Mouse (Mus musculus) heart, adult 11 months (tissue): ENCODE results near the gene Uqcr10.

Source experiments
- DNase-seq: peaks from one replicate; pipeline ENCODE4 v3.0.0; 2022

The Uqcr10 gene

DNA sequence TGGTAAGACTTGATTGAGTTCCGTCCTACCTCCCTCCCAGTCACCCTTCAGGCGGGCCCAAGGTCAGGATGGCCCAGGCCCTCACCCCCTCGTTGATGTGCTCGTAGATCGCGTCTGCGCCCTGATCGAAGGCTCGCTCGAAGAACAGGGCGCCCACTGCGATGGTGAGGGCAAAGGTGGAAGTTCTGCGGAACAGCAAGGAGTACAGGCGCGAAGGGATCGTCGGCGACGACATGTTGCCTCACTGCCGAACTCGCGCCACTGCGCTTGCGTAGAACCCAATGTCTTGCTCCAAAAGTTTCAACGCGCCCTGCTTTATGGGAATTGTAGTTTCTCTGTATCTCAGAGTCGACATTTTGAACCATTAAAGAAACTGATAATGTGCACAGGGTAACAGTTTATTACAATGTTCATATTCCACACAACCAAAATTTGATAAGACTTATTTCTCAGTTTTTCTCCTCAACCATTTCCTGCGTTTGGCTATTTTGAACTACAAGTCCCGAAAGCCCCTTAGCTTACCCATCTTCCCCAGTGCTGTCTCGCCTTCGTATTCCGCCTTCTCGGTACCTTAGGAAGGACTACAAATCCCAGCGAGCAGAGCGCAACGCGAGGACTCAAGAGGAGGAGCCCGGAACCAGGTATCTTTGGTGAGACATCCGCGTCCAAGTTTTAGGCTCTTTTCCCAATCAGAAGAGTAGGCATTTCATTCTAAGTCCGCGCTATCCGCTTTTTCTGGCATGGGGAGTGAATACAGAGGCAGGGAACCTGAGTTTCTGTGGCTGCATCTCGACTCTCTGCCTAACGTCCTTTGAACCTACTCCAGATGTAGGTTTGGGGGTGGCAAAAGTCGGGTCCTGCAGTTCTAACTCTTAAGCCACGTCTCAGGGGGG lies at the start of gene Uqcr10, which contains the start of gene Zmat5:
Uqcr10 (minus strand) TSS at position 271 of the 893 bp plus-strand sequence.
Zmat5 (plus strand) TSS at position 607 of the 893 bp plus-strand sequence.
- peak; percentile 99 for DNase-seq

DNA sequence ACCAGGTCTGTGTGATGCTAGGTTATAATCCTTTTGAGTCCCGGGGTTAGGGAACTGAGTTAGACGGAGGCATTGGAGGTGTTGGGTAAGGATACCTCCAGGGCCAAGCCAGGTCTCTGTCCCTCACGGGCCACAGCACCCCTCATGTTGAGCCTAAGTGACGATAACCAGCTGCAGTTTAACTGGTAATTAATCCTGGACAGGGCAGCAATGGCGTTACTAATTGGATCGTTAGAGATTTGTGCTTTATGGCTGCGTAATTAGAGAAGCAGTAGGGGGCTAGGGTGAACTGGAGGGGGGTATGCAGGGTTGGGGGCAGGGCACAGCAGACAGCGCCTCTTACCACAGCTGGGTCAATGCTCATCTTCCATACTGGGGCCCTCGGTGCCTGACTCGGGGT lies 48.7 kb upstream of the Uqcr10 start:
- DNase-seq: no peak

DNA sequence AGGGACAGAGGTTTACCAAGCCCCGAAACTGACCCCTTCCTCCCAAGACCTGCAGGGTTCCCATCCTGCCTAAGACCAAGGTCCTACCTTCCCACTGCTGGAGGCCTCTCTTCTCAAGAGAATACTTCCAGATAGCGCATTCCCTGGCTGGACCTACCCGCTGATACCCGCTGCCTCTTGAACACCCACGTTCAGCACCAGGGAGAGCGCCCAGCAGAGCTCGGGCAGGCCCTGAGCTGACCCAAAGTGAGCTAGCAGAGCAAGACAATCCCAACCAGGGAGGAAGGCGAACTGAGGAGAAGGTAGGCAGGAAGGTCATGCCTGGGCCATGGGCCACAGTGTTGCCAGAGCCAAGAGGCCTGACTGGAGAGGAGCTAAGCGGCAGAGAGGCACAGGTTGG lies 46.1 kb upstream of the Uqcr10 start:
- DNase-seq: no peak

DNA sequence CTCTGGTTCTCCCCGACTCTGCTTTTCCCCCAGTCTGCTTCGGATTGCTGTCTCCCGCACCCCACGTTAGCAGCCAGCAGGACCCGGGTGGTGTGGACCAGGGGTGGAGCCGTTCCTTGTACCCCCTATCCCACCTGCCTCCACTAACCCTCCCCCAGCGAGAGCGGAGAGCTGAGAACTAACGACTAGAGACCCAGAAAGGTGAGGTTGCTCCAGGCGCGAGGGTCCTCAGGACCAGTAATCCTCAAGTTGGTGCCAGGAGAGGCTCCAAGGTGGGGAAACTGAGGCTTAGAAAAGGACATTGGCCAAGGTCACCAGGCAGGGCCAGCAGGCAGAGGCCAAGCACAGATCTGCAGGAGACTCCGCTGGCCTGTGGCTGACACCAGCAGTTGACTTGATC lies 43.1 kb upstream of the Uqcr10 start:
- no peak for DNase-seq

DNA sequence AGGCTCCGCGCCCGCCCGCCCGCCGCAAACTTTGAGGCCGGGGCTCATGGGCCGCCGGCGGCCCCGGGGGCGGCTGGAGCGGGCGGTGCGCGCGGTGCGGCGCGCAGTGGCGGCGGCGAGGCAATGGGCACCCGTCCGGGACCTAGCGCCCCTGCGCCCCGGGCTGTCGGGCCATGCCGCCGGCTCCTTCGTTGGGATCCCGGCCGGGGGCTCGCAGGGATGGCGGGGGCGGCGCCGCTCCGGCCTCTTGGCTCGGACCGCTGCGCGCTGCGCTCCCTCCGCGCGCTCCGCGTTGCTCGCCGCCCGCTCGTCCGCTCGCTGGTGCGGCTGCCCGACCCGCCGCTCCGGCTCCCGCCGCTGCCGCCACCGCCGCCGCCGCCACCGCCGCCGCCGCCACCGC lies 42.6 kb upstream of the Uqcr10 start, which contains the start of gene Cabp7:
Cabp7 (minus strand) TSS at position 46 of the 400 bp plus-strand sequence.
- no peak for DNase-seq

DNA sequence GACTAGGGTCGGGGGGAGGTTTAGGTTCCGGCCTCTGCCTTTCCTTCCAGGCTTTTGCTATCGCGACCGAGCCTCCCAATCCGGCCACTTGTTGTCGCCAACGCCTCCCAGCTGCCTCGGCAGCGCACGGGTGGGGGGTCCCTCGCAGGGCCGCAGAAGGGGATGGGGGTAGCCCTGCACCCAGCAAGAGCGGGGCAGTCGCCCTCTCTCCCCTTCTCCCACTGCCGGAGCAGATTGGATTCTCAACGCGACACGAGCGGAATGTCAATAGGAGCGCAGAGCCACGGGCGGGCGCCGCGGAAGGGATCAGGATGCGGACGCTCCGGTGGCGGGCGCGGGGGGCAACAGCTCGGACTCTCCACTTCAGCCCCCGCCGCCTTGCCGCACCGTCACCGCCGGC lies 41.8 kb upstream of the Uqcr10 start:
- no peak for DNase-seq

DNA sequence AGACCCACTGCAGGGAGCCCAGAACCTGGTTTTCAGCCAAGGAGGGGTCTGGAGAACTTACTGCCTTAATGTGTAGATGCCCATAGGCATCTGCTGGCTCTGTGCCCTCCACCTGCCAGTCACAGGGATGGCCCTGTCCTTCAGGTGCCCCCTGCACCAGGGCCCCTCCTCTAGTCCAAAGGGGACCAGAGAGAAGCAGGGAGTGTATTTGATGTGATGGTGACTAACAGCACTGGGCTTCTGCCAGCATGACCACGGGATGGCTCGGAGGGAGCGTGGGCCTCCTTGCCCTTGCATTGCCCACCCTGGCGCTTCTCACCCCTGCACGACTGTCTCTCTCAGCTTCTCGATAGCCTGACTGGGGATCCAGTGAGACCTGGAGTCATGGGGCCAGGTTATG lies 40.5 kb upstream of the Uqcr10 start:
- DNase-seq: peak; percentile 89

DNA sequence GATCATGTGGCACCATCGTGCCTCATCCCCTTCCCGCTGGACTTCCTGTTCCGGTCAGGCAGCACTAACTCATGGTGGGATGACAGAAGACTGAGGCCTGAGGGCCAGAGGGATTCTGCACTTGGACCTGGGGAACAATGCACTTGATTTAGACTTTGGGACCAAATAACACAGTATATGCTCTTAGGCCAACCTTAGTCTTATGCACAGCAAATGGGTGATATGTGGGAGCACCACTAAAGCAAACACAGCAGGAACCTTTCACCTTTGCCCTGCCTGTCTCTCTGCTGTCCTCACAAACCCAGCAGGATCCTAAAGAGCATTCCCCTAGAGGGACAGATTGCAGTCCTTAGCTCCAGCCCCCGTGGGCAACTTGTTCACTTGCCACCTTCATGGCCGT lies 36.6 kb upstream of the Uqcr10 start:
- no peak for DNase-seq

DNA sequence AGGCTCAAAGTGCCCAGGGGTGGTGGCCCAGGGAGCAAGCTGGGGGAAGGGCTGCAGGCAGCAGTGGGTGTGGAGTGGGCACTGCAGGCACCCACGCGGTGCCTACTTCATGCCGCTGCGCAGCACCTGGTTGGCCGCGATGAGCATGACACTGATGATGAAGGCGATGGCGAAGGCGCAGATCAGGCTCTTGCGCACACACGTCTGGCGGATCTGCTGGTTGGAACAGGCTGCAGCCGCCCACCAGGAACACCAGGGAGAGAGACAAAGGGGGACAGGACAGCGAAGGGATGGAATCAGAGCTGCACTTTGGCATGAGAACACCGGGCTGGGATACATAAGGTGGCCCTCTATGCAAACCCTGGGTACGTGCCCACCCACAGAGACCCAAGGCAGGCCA lies 34.6 kb upstream of the Uqcr10 start:
- peak; percentile 83 for DNase-seq

DNA sequence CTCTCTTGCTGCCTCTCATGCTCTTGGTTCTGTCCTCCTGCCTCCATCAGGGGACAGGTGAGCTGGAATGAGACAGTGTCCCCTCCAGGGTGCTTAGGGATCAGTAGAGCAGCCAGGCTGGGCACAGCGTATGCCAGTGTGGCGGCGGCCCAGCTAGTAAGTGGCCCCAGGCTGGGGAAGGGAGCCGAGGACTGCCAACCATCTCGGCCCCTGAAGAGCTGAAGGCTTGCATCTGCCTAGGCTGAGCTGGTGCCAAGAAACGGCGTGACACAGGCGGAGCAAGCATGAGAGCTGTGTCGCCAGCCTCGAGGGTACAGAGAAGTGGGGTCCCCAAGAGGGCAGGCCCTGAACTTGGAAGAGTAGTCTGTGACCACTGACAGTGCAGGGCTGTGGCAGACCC lies 33.5 kb upstream of the Uqcr10 start:
- no peak for DNase-seq

DNA sequence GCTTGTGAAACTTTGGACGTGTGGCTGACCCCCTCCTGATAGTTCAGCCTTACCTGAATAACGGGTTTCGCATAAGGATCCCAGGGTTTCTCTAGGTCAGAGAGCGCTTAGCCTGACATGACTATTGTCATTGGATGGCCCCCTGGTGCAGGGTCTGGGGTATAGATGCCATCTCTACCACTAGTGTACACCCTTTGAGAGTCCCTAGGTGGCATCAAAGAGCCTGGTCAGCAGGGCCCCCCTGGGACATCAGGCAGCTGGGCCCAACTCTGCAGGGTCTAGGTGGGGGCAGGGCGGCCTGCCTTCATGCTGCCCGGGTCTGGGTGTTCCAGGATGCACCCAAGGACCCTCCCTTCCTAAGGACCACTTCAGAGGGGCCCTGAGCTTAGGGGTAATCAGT lies 32.2 kb upstream of the Uqcr10 start:
- peak; percentile 83 for DNase-seq

DNA sequence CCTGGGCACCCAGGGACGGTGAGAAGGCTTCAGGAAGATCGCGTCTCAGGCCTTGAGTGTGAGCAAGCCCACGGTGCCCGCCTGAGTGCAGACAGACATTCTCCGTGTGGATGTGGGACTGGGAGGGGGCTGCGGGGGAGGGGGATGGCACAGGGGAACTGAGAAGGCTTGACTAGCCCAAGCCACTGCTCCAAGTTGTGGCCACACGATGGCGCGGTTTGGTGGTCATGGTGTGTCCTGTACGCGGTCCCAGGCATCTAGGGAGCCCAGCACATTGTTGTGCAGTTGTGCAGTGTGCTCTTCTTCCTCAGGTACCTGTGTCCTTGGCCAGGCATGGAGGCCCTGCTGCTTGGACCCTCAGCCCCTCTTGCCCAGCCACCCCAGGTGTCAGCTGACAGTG lies 30.0 kb upstream of the Uqcr10 start:
- no peak for DNase-seq

DNA sequence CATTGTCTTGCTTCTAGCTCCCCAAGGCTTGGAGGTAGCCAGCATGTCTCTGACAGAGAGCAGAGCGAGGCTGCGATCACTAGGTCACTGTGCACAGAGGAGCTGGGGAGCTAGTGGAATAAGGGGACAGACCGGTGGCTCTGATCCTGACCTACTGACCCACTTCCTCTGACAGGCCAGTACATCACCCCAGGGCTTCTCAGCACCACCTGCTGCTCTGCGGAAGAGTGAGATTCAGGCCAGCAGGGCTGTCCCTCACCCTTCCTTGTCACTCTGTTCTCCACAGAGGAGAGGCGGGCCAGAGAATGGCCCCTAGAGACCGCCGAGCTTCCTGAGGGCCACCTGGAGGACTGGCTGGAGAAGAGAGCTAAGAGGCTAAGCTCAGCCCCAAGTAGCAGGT lies 27.6 kb upstream of the Uqcr10 start:
- no peak for DNase-seq

DNA sequence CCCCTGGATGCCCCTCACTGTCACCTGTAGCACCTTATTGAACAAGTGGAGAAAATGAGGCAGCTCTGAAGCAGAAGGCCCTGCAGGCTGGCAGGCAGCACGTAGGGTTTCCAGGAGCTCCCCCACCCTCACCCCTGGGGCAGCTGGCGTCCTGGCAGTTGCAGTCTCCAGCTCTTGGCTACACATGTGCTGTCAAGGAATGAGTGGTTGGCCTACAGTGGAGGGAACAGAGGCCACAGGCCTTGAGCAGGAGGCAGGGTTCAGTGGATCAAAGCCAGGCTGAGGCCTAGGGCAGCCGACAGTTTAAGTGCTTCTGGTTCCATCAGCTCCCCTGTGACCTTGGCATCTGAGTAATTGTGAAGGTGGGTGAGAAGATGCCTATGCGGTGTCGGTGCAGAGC lies 26.8 kb upstream of the Uqcr10 start:
- DNase-seq: no peak

DNA sequence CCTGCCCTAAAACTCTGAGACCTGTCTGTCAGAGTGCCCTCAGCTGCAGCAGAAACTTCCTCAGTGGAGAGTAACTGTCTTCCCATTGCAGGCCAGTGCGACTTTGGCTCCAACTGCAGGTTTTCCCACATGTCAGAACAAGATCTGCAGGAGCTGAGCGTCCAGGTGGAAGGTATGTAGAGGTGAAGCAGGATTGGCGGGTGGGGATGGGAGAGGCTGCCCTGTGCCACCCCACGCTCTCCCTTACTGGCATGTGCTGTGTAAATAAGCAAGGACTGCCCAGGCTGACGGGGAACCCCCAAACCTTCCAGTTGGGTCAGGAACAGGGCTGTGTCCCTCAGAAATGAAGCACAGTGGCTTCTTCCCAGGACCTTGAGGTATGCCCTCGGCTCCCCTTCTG lies 26.0 kb upstream of the Uqcr10 start:
- no peak for DNase-seq

DNA sequence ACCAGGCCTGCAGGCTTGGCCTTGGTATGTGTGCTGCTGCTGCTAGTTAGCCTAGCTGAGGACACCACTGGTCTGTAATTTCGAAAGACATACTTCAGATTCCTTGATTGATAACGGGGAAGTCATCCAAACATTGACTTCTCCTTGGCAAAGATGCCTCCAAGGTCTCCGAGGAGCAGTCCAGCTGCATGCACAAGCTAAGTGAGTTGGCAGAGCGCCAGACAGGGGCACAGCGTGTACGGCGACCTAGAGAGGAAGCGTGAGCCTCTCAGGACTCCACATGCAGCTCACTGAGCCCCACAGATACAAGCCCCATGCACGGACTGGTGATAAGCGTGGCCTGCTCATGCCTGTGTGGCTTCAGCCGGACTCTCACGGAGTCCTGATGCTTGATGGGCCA lies 25.5 kb upstream of the Uqcr10 start:
- DNase-seq: no peak

DNA sequence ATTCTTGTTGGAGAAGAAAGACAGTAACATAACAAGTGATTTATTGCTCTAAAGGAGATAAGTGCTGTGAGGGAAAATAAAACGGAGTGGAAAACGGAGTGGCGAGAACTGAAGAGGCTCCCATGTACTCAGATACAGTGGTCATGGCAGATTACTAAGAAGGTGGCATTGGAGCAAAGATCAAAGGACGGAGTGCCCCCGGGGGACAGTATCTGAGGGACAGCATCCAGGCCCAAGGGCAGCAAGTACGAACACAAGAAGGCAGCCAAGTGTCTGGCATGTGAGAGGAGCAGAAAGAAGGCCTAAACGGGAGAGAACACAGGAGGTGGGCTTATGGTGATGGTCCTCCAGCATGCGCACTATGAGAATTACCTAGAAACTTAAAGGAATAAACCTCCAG lies 17.6 kb upstream of the Uqcr10 start:
- no peak for DNase-seq

DNA sequence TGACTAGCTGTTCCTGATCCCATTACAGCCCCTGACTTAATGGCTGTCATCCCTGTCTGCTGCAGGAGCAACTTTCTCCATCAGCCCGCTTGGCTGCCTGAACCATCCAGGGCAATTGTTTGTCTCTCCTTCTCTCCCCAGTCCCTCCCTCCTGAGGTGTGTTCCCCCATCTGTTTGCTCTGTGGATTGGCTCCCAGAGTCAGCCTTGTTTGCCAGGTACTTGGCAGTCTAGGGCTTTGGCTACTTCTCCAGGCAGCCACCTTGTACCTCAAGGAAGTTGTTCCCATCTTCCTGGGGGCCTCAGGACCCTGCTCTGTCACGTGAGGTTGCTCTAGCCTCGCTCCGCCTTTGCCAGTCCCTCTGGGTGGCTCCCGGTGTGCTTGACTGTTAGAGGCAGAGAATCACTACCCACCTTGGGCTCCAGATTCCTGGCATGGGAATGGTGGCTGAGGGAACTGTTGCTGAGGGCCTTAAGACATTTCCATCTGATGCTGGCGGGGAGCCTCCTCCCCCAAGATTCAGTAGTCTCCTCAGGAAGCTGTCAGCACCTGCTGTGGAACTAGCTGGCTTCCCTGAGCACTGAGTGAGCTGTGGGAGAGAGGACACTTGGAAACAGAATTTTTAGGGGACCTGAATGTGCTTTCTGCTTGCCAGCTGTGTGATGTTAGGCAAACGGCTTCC lies 16.9 kb upstream of the Uqcr10 start:
- DNase-seq: peak; percentile 84

DNA sequence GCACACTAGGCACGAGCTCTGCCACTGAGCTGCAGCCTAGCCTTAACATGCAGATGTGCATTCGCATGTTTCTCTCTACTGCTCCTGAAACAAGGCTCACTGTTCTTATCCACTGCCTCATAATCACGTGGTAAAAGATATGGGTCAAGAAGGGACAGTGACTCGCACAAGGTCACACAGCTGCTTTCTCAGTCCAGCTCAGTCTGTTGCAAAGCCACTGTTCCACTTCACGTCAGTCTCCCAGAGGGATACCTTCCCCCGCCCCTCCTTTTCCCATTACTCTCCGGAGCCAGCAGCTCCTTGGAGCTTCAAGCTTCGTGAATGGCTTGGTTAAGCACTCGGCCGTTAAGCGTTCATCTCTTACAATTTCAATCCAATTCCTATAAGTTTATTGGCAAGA lies 16.3 kb upstream of the Uqcr10 start:
- peak; percentile 85 for DNase-seq

DNA sequence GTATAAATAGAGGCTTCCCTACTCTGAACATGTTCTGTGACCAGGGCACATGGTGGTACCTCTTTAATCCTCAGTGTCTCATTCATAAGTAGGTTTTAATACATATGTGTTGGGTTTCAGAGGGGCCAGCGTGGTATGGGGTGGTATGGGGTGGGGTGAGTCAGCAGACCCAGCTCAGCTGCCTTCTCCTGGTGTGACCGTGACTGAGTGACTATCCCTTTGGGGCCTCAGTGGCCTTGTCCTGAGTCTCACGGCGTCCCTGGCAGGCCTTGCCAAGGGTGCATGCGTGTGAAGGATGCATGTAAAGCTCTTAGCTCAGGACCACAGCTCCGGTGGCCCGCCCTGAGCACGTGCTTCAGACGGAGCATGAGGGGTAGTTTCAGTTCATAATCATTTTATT lies 15.8 kb upstream of the Uqcr10 start:
- DNase-seq: peak; percentile 81

DNA sequence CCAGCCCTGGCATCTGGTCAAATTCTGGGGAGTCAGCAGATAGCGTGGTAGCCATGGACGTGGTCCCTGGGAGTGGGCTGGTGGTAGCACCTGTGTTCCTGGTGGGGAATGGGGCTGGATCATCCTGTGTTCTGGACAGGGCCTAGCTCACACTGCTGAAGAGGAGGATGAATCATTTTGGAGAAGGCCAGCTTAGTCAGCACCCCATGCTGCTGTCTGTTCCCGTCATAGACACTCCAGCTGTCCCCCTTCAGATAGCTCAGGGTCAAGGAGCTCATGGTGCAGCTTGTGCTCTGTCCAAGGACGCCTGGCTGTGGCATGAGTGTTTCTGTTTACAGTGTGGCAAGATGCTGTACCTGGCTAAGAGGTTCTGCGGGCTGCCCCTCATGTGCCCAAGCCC lies 14.4 kb upstream of the Uqcr10 start:
- DNase-seq: peak; percentile 84

DNA sequence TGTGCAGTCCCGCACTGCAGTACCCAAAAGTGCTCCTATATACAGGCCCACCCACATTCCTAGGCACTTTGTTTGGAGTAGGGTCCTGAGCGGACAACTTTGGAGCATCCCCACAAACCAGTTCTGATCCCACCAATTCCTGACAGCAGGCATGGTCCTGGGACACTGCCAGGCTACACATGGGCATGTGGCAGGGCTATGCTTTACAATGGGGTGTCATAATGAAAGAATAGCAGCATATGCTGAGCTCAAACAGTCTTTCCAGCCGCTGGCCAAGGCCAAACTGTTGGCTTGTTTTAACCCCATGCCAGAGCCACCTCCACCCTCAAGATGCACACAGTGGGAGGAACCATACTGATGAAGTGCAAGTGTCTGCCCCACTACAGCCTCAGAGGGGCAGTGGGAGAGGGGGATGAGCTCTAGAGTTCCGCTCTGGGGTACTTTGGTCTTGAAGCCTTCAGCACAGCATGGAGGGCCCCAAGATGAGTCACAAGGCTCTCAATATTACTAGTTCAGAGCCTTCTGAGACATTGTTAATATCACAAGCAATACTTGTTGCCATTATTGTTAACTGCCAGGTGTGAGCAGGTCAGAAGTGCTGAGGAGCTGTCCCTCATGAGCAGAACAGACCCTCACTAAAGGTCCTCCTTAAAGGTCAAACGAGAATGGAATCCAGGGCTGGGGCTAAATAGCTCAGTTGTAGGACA lies 12.5 kb upstream of the Uqcr10 start:
- DNase-seq: peak; percentile 85

DNA sequence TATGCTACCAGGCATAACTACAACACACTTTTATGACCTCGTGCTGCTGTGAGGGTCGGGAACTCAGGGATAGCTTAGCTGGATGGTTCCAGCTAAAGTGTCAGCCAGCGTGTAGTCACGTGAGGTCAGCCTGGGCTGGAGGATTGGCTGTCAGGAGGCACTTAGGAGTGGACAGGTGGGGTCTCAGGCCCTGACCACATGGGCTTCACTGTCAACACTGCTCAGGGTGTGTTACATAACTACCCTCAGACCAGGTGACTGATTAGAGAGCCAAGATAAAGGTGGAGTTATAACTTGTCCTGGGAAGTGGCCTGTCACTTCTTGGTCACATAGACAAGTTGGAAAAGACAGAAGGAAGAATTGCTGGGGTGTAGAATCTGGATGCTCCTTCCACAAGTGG lies 11.5 kb upstream of the Uqcr10 start:
- peak; percentile 75 for DNase-seq

DNA sequence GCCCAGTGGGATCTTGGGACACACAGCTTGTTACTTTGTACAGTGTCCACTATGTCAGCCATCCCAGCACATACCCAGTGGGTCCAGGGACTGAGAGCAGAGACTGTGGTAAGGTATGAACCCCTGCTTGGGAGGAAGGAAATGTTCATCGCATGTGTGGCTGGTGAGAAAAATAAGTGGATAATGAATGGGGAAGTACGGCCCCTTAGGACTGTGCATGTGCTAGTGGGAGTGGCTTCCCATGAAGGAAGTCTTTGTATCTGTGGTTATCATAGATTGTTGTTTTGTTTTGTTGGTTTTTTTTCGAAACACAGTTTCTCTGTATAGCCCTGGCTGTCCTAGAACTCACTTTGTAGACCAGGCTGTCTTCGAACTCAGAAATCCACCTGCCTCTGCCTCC lies 10.6 kb upstream of the Uqcr10 start:
- DNase-seq: peak; percentile 85
